Comparison of ENCODE assay signal across 11 mouse cellular contexts in genomic region chr13:51280388-51280753, GRCm38 (mm10).
A peak's percentile ranks its signal among the peaks of the same experiment; 100 is the strongest.
DNase-seq lines count a peak whose midpoint lies in the region; ATAC-seq lines count a peak whose summit lies in the region.
"Had no signal": no experiment of that assay in that cellular context is flagged by ENCODE, and none has a peak within 500 bp of the region (broad histone marks: within the 10 kb centered on the region; RNA-seq: fewer than 3 reads in every experiment).

No protein-coding gene starts in this region.

- H3K27ac ChIP-seq in lung, embryonic 15.5 days = peak overlapping the region; percentile 87
- peak overlapping the region; percentile 46; the same call in 1 of the 2 replicates for H3K27ac ChIP-seq in hindbrain, embryonic 13.5 days
- peak overlapping the region; percentile 63; the same call in 1 of the 2 replicates for H3K27ac ChIP-seq in neural tube, embryonic 13.5 days (replicated peaks)
- H3K27ac ChIP-seq: forebrain, embryonic 15.5 days had no signal

- peak overlapping the region; percentile 21; the same call in 1 of the 2 replicates for H3K4me2 ChIP-seq in lung, embryonic 15.5 days
- no peak overlapping the region for H3K4me2 ChIP-seq in hindbrain, embryonic 13.5 days
- no peak overlapping the region for H3K4me2 ChIP-seq in neural tube, embryonic 13.5 days
- H3K4me2 ChIP-seq: forebrain, embryonic 15.5 days had no signal

- H3K9me3 ChIP-seq in lung, embryonic 15.5 days = peaks cover 3% of the 10 kb centered on the region; the same call in 1 of the 2 replicates
- H3K9me3 ChIP-seq in hindbrain, embryonic 13.5 days = no peaks in the 10 kb centered on the region
- 0 out of 2 replicates have a peak, but pooled peaks cover 3% of the 10 kb centered on the region for H3K9me3 ChIP-seq in neural tube, embryonic 13.5 days
- H3K9me3 ChIP-seq: forebrain, embryonic 15.5 days had no signal

- ATAC-seq in lung, embryonic 15.5 days (ENCODE audit: borderline replicate concordance, extremely low read depth, low FRiP score, low TSS enrichment) = peak; percentile 24; the same call in 1 of the 2 replicates
- ATAC-seq in hindbrain, embryonic 13.5 days (ENCODE audit: low FRiP score) = peak; percentile 61; the same call in 1 of the 2 replicates
- ATAC-seq in neural tube, embryonic 13.5 days (ENCODE audit: low read depth) = no peak
- ATAC-seq: forebrain, embryonic 15.5 days had no signal

- H3K4me1 ChIP-seq in lung, embryonic 15.5 days = peaks cover 39% of the 10 kb centered on the region
- H3K4me1 ChIP-seq in hindbrain, embryonic 13.5 days (replicated peaks) = peaks cover 19% of the 10 kb centered on the region
- peaks cover 17% of the 10 kb centered on the region for H3K4me1 ChIP-seq in neural tube, embryonic 13.5 days (replicated peaks)

- H3K4me3 ChIP-seq in lung, embryonic 15.5 days = no peak overlapping the region
- H3K4me3 ChIP-seq in hindbrain, embryonic 13.5 days = no peak overlapping the region
- H3K4me3 ChIP-seq in neural tube, embryonic 13.5 days = no peak overlapping the region
- H3K4me3 ChIP-seq: forebrain, embryonic 15.5 days had no signal

- no peaks in the 10 kb centered on the region for H3K27me3 ChIP-seq in lung, embryonic 15.5 days
- H3K27me3 ChIP-seq in hindbrain, embryonic 13.5 days = no peaks in the 10 kb centered on the region
- no peaks in the 10 kb centered on the region for H3K27me3 ChIP-seq in neural tube, embryonic 13.5 days
- H3K27me3 ChIP-seq: forebrain, embryonic 15.5 days had no signal

- no peaks in the 10 kb centered on the region for H3K36me3 ChIP-seq in lung, embryonic 15.5 days
- H3K36me3 ChIP-seq in hindbrain, embryonic 13.5 days = no peaks in the 10 kb centered on the region
- no peaks in the 10 kb centered on the region for H3K36me3 ChIP-seq in neural tube, embryonic 13.5 days
- H3K36me3 ChIP-seq: forebrain, embryonic 15.5 days had no signal

- WGBS in lung, embryonic 15.5 days = 44% methylated on average over 8 of the region's 8 CpGs
- 43% methylated on average over 8 of the region's 8 CpGs for WGBS in hindbrain, embryonic 13.5 days
- 58% methylated on average over 8 of the region's 8 CpGs for WGBS in neural tube, embryonic 13.5 days

- peak; percentile 76 for DNase-seq in heart, adult 11 months
- no peak for DNase-seq in heart, adult 8-10 months (ENCODE audit: low spot score)
- no peak for DNase-seq in lung, postnatal 36 days
- DNase-seq in yolk sac, embryonic 10.5 days (ENCODE audit: low spot score) = no peak
- DNase-seq in cerebellum, adult 11 months = no peak
- DNase-seq: cerebellum, postnatal 25 days; layer of hippocampus, postnatal 36 days had no signal

- H3K9ac ChIP-seq in lung, embryonic 15.5 days = no peak overlapping the region
- no peak overlapping the region for H3K9ac ChIP-seq in hindbrain, embryonic 13.5 days
- H3K9ac ChIP-seq in neural tube, embryonic 13.5 days = no peak overlapping the region
- H3K9ac ChIP-seq: forebrain, embryonic 15.5 days had no signal
